Mouse (Mus musculus) embryonic stem cell, embryonic (primary cell): ENCODE results near the gene Samd7.

ENCODE experiments used
- CTCF ChIA-PET, 4 experiments: fragments of 300-600 bp in 2 of 4; fragments of 350-600 bp in 2 of 4; sonication (Branson Sonifier 250); formaldehyde crosslinking; loops; one replicate each; lab custom pipeline; 2022; ENCODE audit warnings: inconsistent platforms in 2 of 4; lab: Charles Lee
- POLR2A ChIA-PET, 4 experiments: fragments of 300-600 bp in 2 of 4; fragments of 350-600 bp in 2 of 4; sonication (Branson Sonifier 250); formaldehyde crosslinking; loops; one replicate each; lab custom pipeline; 2022; ENCODE audit warnings: antibody characterized with exemption in 4 of 4, inconsistent platforms in 1 of 4; lab: Charles Lee

The Samd7 gene

GRCm38 (mm10) chr3:30746006-30746405 is at the start of gene Samd7:
Gene Samd7, plus strand, starts transcription at chr3:30746293.
- CTCF ChIA-PET, result interaction anchor here in 1 of 4 experiments (0.5 kb wide), 1 partner anchor 310 kb away, joined by 5 read pairs; no protein-coding TSS in a partner anchor
- POLR2A ChIA-PET, result interaction anchor here in 1 of 4 experiments (1.0 kb wide), 1 partner anchor 49 kb away, joined by 3 read pairs; no protein-coding TSS in a partner anchor

GRCm38 (mm10) chr3:30696346-30696745 is 49.7 kb upstream of the Samd7 start:
- ChIA-PET POLR2A (interaction anchor here in 3 of 4 experiments (0.6 to 8.9 kb wide), 22 partner anchors 9 to 182 kb away, joined by 3 to 78 read pairs (median 6); partner anchors contain the start of gene Lrrc34 (in 2 of the 3)), CTCF (interaction anchor here (0.6 to 2.6 kb wide), 10 partner anchors 27 to 104 kb away, joined by 3 to 25 read pairs (median 4); partner anchors contain the start of gene Mynn (in 1 of the 4))

- ChIA-PET POLR2A (interaction anchor here in 3 of 4 experiments (0.7 to 8.9 kb wide), 3 partner anchors 26 to 100 kb away, joined by 3 to 78 read pairs (median 11); no protein-coding TSS in a partner anchor), CTCF (interaction anchor here in 2 of 4 experiments (0.5 to 1.4 kb wide), 2 partner anchors 11 to 27 kb away, joined by 5 to 6 read pairs; no protein-coding TSS in a partner anchor)
Measured at GRCm38 (mm10) chr3:30697891-30698290, 48.2 kb upstream of the Samd7 start.

GRCm38 (mm10) chr3:30699711-30700505 is 46.2 kb upstream of the Samd7 start, which contains the start of gene Lrrc31:
Gene Lrrc31, minus strand, starts transcription at chr3:30699843.
- ChIA-PET POLR2A (interaction anchor here (0.6 to 8.9 kb wide), 26 partner anchors 8 to 107 kb away, joined by 3 to 78 read pairs (median 4); partner anchors contain the start of gene Lrrc34 (in 2 of the 4)), CTCF (interaction anchor here in 2 of 4 experiments (0.6 to 1.6 kb wide), 7 partner anchors 10 to 439 kb away, joined by 3 to 5 read pairs (median 4); no protein-coding TSS in a partner anchor)

GRCm38 (mm10) chr3:30705977-30706376 is 40.1 kb upstream of the Samd7 start:
- CTCF ChIA-PET, result no interaction called here
- POLR2A ChIA-PET, result interaction anchor here in 3 of 4 experiments (0.5 to 3.1 kb wide), 4 partner anchors 10 to 285 kb away, joined by 4 to 17 read pairs (median 6); no protein-coding TSS in a partner anchor

GRCm38 (mm10) chr3:30706614-30707276 is 39.3 kb upstream of the Samd7 start:
- CTCF ChIA-PET, result no interaction called here
- POLR2A ChIA-PET, result interaction anchor here in 3 of 4 experiments (0.5 to 3.1 kb wide), 5 partner anchors 11 to 284 kb away, joined by 4 to 17 read pairs (median 5); no protein-coding TSS in a partner anchor

GRCm38 (mm10) chr3:30710191-30710590 is 35.9 kb upstream of the Samd7 start:
- ChIA-PET POLR2A (interaction anchor here in 2 of 4 experiments (1.1 to 2.6 kb wide), 3 partner anchors 12 to 14 kb away, joined by 3 to 11 read pairs (median 7); no protein-coding TSS in a partner anchor), CTCF (no interaction called here)

- POLR2A ChIA-PET, result interaction anchor here in 3 of 4 experiments (0.7 to 0.8 kb wide), 4 partner anchors 14 to 103 kb away, joined by 3 read pairs; partner anchors contain the start of genes Lrrc31 (in 1 of the 3) and Lrriq4 (in 1 of the 3)
- CTCF ChIA-PET, result interaction anchor here in 3 of 4 experiments (0.5 to 0.6 kb wide), 3 partner anchors 24 to 173 kb away, joined by 3 to 7 read pairs (median 3); no protein-coding TSS in a partner anchor
Measured at GRCm38 (mm10) chr3:30713334-30713733, 32.8 kb upstream of the Samd7 start.

GRCm38 (mm10) chr3:30718649-30719048 is 27.4 kb upstream of the Samd7 start:
- CTCF ChIA-PET, result no interaction called here
- POLR2A ChIA-PET, result interaction anchor here in 1 of 4 experiments (1.0 kb wide), 1 partner anchor 17 kb away, joined by 3 read pairs; no protein-coding TSS in a partner anchor

- CTCF ChIA-PET, result interaction anchor here in 2 of 4 experiments (0.9 to 3.9 kb wide), 3 partner anchors 20 to 72 kb away, joined by 3 to 25 read pairs (median 3); no protein-coding TSS in a partner anchor
- POLR2A ChIA-PET, result interaction anchor here in 3 of 4 experiments (0.9 to 6.7 kb wide), 13 partner anchors 11 to 334 kb away, joined by 3 to 79 read pairs (median 6); partner anchors contain the start of genes Lrrc31 (in 3 of the 3), Lrrc34 (in 2 of the 3), Mynn (in 1 of the 3) and Sec62 (in 1 of the 3)
Measured at GRCm38 (mm10) chr3:30722036-30722435, 24.1 kb upstream of the Samd7 start.

- POLR2A ChIA-PET, result interaction anchor here in 3 of 4 experiments (0.9 to 6.7 kb wide), 15 partner anchors 11 to 333 kb away, joined by 3 to 79 read pairs (median 6); partner anchors contain the start of genes Lrrc31 (in 3 of the 3), Lrrc34 (in 2 of the 3), Mynn (in 1 of the 3) and Sec62 (in 1 of the 3)
- CTCF ChIA-PET, result interaction anchor here in 2 of 4 experiments (0.9 to 3.9 kb wide), 3 partner anchors 21 to 72 kb away, joined by 3 to 25 read pairs (median 3); no protein-coding TSS in a partner anchor
Measured at GRCm38 (mm10) chr3:30722461-30722860, 23.6 kb upstream of the Samd7 start.

GRCm38 (mm10) chr3:30723179-30723578 is 22.9 kb upstream of the Samd7 start:
- CTCF ChIA-PET, result interaction anchor here in 3 of 4 experiments (0.6 to 3.9 kb wide), 6 partner anchors 27 to 212 kb away, joined by 3 to 35 read pairs (median 4); no protein-coding TSS in a partner anchor

GRCm38 (mm10) chr3:30724105-30724824 is 21.8 kb upstream of the Samd7 start:
- ChIA-PET POLR2A (interaction anchor here (0.6 to 6.7 kb wide), 65 partner anchors 8 to 369 kb away, joined by 3 to 79 read pairs (median 5); partner anchors contain the start of genes Lrrc31 (in 3 of the 4), Lrrc34 (in 3 of the 4), Mynn (in 2 of the 4) and Sec62 (in 2 of the 4)), CTCF (interaction anchor here (0.5 to 3.9 kb wide), 41 partner anchors 12 to 1692 kb away, joined by 3 to 35 read pairs (median 5); partner anchors contain the start of genes Lrrc34 (in 2 of the 4) and Lrrc31 (in 1 of the 4))

More at GRCm38 (mm10) chr3:30723179-30723578, 22.9 kb upstream of the Samd7 start:
- POLR2A ChIA-PET, result interaction anchor here in 3 of 4 experiments (0.7 to 6.7 kb wide), 27 partner anchors 12 to 131 kb away, joined by 3 to 79 read pairs (median 6); partner anchors contain the start of genes Lrrc31 (in 3 of the 3), Lrrc34 (in 3 of the 3) and Mynn (in 1 of the 3)

GRCm38 (mm10) chr3:30724848-30725465 is 21.1 kb upstream of the Samd7 start:
- ChIA-PET CTCF (interaction anchor here (0.5 to 3.9 kb wide), 51 partner anchors 12 to 472 kb away, joined by 3 to 35 read pairs (median 4); partner anchors contain the start of genes Lrrc34 (in 2 of the 4) and Lrrc31 (in 1 of the 4)), POLR2A (interaction anchor here (0.6 to 6.7 kb wide), 55 partner anchors 9 to 1920 kb away, joined by 3 to 79 read pairs (median 5); partner anchors contain the start of genes Lrrc34 (in 4 of the 4), Sec62 (in 3 of the 4), Lrrc31 (in 2 of the 4) and Mynn (in 2 of the 4))

- CTCF ChIA-PET, result interaction anchor here (0.6 to 3.9 kb wide), 44 partner anchors 11 to 413 kb away, joined by 3 to 35 read pairs (median 5); partner anchors contain the start of genes Lrrc31 (in 1 of the 4) and Lrrc34 (in 1 of the 4)
Measured at GRCm38 (mm10) chr3:30725514-30725913, 20.6 kb upstream of the Samd7 start.

More at GRCm38 (mm10) chr3:30725514-30725913, 20.6 kb upstream of the Samd7 start:
- POLR2A ChIA-PET, result interaction anchor here (0.6 to 6.7 kb wide), 50 partner anchors 9 to 1920 kb away, joined by 3 to 79 read pairs (median 5); partner anchors contain the start of genes Lrrc34 (in 4 of the 4), Sec62 (in 3 of the 4), Lrrc31 (in 2 of the 4) and Mynn (in 2 of the 4)
